ENCODE assay signal across 7 mouse cellular contexts in the genomic region with DNA sequence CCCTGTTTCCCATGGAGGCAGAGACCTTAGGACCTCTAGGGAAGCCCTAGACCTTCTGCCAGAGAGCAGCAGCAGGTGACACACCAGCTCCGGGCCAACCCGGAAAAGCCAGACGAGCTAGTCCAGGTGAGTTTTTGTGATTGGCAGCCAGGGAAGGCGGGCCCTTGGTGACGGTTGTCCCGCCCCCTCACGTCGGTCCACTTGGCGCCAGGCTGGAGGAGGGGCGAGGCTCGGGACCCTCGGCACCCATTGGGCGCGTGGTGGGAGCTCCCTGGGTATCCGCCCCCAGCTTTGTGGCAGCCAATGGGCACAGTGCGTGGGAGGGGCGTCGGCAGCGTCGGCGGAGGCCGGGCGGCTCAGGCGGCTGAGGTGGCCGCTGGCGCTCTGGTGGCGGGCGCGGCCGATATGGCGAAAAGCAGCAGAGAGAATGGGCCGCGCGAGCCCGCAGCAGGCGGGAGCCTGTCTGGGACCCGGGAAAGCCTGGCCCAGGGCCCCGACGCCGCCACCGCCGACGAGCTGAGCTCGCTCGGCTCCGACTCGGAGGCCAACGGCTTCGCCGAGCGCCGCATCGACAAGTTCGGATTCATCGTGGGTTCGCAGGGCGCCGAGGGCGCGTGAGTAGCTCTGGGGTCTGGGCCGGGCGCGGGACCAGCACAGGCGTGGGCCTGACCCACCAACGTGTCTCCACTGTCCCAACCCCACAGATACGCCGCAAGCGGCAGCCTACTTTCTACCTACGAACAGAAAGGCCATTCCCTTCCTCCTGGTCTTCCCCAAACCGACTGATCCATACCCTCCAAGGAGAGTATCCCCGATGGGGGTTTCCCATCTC. TPM values are rescaled to one million over a fixed set of nuclear protein-coding genes. Genes with fewer than 3 reads are reported as not detected.
DNase-seq lines count a peak whose midpoint lies in the region; ATAC-seq and TF ChIP-seq lines count a peak whose summit lies in the region.

A gene (plus strand): TSS at position 304 of the 832 bp plus-strand sequence.

- H3K9me3 ChIP-seq in embryonic facial prominence, embryonic 10.5 days: no peaks in the 10 kb centered on the region
- no peaks in the 10 kb centered on the region for H3K9me3 ChIP-seq in intestine, postnatal 0 days (ENCODE audit: control insufficient read depth)
- H3K9me3 ChIP-seq in midbrain, embryonic 12.5 days: no peaks in the 10 kb centered on the region

- under 1% methylated on average over 71 of the region's 71 CpGs for WGBS in embryonic facial prominence, embryonic 10.5 days
- under 1% methylated on average over 71 of the region's 71 CpGs for WGBS in intestine, postnatal 0 days
- under 1% methylated on average over 51 of the region's 71 CpGs for WGBS in midbrain, embryonic 12.5 days
- under 1% methylated on average over 71 of the region's 71 CpGs for WGBS in small intestine, adult 2 months

- intact Hi-C loops in left cerebral cortex, postnatal 4 days (cut with DNase I): no loop called here

- DNase-seq in adrenal gland, postnatal 10 days: peak; percentile 99
- peak; percentile 99 for DNase-seq in embryonic facial prominence, embryonic 10.5 days (ENCODE audit: low spot score)
- peak; percentile 74 for DNase-seq in gonadal fat pad, adult 2 months (ENCODE audit: low read depth)
- peak; percentile 99 for DNase-seq in left cerebral cortex, postnatal 4 days

- peaks cover 9% of the 10 kb centered on the region; the same call in 1 of the 2 replicates for H3K27me3 ChIP-seq in embryonic facial prominence, embryonic 10.5 days (replicated peaks; ENCODE audit: low read depth, poor library complexity, severe bottlenecking)
- no peaks in the 10 kb centered on the region for H3K27me3 ChIP-seq in intestine, postnatal 0 days (replicated peaks; ENCODE audit: control insufficient read depth, insufficient read depth, low read length)
- no peaks in the 10 kb centered on the region for H3K27me3 ChIP-seq in midbrain, embryonic 12.5 days
- no peaks in the 10 kb centered on the region for H3K27me3 ChIP-seq in small intestine, adult 2 months (ENCODE audit: control insufficient read depth, insufficient read depth, low read length)

- peak; percentile 99 for ATAC-seq in intestine, postnatal 0 days
- peak; percentile 100 for ATAC-seq in midbrain, embryonic 12.5 days (ENCODE audit: low FRiP score, low read depth)

- 0 out of 2 replicates have a peak, but pooled peaks have one; percentile 8 for TF ChIP-seq CTCF in intestine, postnatal 0 days (IDR thresholded peaks at IDR 0.05; ENCODE audit: low read depth)
- no peak for TF ChIP-seq CTCF in small intestine, adult 2 months (IDR thresholded peaks at IDR 0.05; ENCODE audit: extremely low read depth, insufficient read length, insufficient replicate concordance, low read depth, low read length)

- peak within 1 kb of the TSS; percentile 88 for H3K27ac ChIP-seq in embryonic facial prominence, embryonic 10.5 days (replicated peaks)
- H3K27ac ChIP-seq in intestine, postnatal 0 days (ENCODE audit: low read depth, low read length): peak within 1 kb of the TSS; percentile 84
- H3K27ac ChIP-seq in midbrain, embryonic 12.5 days (replicated peaks): no peak within 1 kb of the TSS
- peak within 1 kb of the TSS; percentile 80 for H3K27ac ChIP-seq in small intestine, adult 2 months (ENCODE audit: insufficient read depth, low read depth, low read length)

- H3K4me1 ChIP-seq in embryonic facial prominence, embryonic 10.5 days: peaks cover 32% of the 10 kb centered on the region
- H3K4me1 ChIP-seq in intestine, postnatal 0 days (replicated peaks; ENCODE audit: control insufficient read depth, insufficient read depth, low read length): peaks cover 5% of the 10 kb centered on the region; the same call in 1 of the 2 replicates
- peaks cover 19% of the 10 kb centered on the region for H3K4me1 ChIP-seq in midbrain, embryonic 12.5 days
- H3K4me1 ChIP-seq in small intestine, adult 2 months (ENCODE audit: control insufficient read depth, insufficient read depth, insufficient read length, low read length): peaks cover 12% of the 10 kb centered on the region

- H3K9ac ChIP-seq in intestine, postnatal 0 days (ENCODE audit: low read depth, low read length): peak within 1 kb of the TSS; percentile 93
- H3K9ac ChIP-seq in midbrain, embryonic 12.5 days (replicated peaks): peak within 1 kb of the TSS; percentile 77

- TF ChIP-seq POLR2A in small intestine, adult 2 months (IDR thresholded peaks at IDR 0.05; ENCODE audit: low read depth, low read length): peak; percentile 73

- peak within 1 kb of the TSS; percentile 94 for H3K4me3 ChIP-seq in embryonic facial prominence, embryonic 10.5 days
- peak within 1 kb of the TSS; percentile 94 for H3K4me3 ChIP-seq in intestine, postnatal 0 days (ENCODE audit: low read depth, low read length)
- peak within 1 kb of the TSS; percentile 72 for H3K4me3 ChIP-seq in midbrain, embryonic 12.5 days
- H3K4me3 ChIP-seq in small intestine, adult 2 months (ENCODE audit: low read depth, low read length): peak within 1 kb of the TSS; percentile 85

- peaks cover 23% of the 10 kb centered on the region for H3K36me3 ChIP-seq in embryonic facial prominence, embryonic 10.5 days (replicated peaks)
- H3K36me3 ChIP-seq in intestine, postnatal 0 days (ENCODE audit: control insufficient read depth, insufficient read depth): no peaks in the 10 kb centered on the region; the same call in 1 of the 2 replicates
- peaks cover 14% of the 10 kb centered on the region for H3K36me3 ChIP-seq in midbrain, embryonic 12.5 days
- 0 out of 2 replicates have a peak, but pooled peaks cover 3% of the 10 kb centered on the region for H3K36me3 ChIP-seq in small intestine, adult 2 months (ENCODE audit: control insufficient read depth, insufficient read depth, low read length)

- H3K4me2 ChIP-seq in intestine, postnatal 0 days (replicated peaks; ENCODE audit: low read depth): peak within 1 kb of the TSS; percentile 81
- H3K4me2 ChIP-seq in midbrain, embryonic 12.5 days (replicated peaks): peak within 1 kb of the TSS; percentile 91

RNA-seq across cellular contexts. Expression of the gene that starts here (rescaled TPM):
- 10 to 100 TPM; 15.1 to 16.4 TPM for total RNA-seq in adrenal gland, postnatal 10 days (2021)
- 27.4 and 31.0 TPM in 2 replicates for polyA plus RNA-seq in embryonic facial prominence, embryonic 10.5 days (2016; fragmentation: Nextera tagmentation; extraction: Ambion mirVana)
- polyA plus RNA-seq in gonadal fat pad, adult 2 months (2012; rRNA removed): 46.5 and 50.7 TPM in 2 replicates
- 37.2 and 40.8 TPM in 2 replicates for polyA plus RNA-seq in intestine, postnatal 0 days (2015; fragmentation: Nextera tagmentation; extraction: Ambion mirVana)
- total RNA-seq in left cerebral cortex, postnatal 4 days (2021): 10 to 100 TPM; 25.7 to 26.8 TPM
- polyA plus RNA-seq in midbrain, embryonic 12.5 days (2016; fragmentation: Nextera tagmentation; extraction: Ambion mirVana): 27.5 and 28.7 TPM in 2 replicates
- 22.3 and 32.0 TPM in 2 replicates for polyA plus RNA-seq in small intestine, adult 2 months (2012; rRNA removed)
